Mouse (Mus musculus) cerebellum, adult 2 months (tissue): Measurements from ENCODE around the gene Tecta.

Experiments used
- CTCF ChIP-seq: fragments of 200-500 bp; IDR thresholded peaks from 2 replicates; pipeline ENCODE4 v1.5.1; 2011; ENCODE audit warnings: low read depth, mild to moderate bottlenecking, control low read depth, low read length, moderate library complexity, borderline replicate concordance; ENCODE audit not compliant: insufficient read depth
- POLR2A ChIP-seq: fragments of 200-500 bp; IDR thresholded peaks from 2 replicates; pipeline ENCODE4 v1.6.1; 2011; ENCODE audit warnings: low read length, control low read depth, borderline replicate concordance; ENCODE audit not compliant: insufficient read depth

DNA sequence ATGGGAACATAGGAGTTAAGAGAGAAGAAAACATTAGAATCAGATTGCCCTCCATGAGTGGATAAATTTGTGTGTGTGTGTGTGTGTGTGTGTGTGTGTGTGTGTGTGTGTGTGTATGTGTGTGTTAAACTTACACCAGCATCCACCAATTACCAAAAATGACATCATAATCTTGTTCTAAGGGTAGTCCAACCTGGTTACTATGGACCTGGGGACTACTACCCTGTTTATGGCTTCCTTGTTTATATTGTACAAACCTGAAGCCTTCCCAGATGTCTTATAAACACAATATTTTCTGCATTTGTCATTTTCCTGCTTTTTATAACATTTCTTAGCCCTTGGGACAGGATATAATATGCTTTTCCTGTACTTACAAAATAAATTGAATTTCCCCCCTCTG is 53.4 kb downstream of the Tecta start:
- TF ChIP-seq CTCF (no peak), POLR2A (no peak)
